Mouse (Mus musculus) monocyte, adult 5-6 weeks (primary cell): Measurements from ENCODE around the gene Hist1h1c. TPM values are rescaled to one million over a fixed set of nuclear protein-coding genes. Genes with fewer than 3 reads are reported as not detected.
A peak's percentile ranks its signal among the peaks of the same experiment; 100 is the strongest.

Experiments used
- ATAC-seq: fragments of 153-309, 156-312 bp; replicated peaks from 2 replicates; pipeline ENCODE4 v1.8.0; 2017; ENCODE audit warnings: mild to moderate bottlenecking; ENCODE audit not compliant: low TSS enrichment, insufficient number of reproducible peaks, severe bottlenecking, poor library complexity, low FRiP score
- total RNA-seq: library from RNA; stranded (forward); fragments of 200-1000, 200-491, 200-594 nt; gene quantifications from 3 replicates; pipeline ENCODE4 v1.2.3, GENCODE M21; 2017

Hist1h1c gene
- total RNA-seq, 1 experiment from 2014 or later: 677 TPM

DNA sequence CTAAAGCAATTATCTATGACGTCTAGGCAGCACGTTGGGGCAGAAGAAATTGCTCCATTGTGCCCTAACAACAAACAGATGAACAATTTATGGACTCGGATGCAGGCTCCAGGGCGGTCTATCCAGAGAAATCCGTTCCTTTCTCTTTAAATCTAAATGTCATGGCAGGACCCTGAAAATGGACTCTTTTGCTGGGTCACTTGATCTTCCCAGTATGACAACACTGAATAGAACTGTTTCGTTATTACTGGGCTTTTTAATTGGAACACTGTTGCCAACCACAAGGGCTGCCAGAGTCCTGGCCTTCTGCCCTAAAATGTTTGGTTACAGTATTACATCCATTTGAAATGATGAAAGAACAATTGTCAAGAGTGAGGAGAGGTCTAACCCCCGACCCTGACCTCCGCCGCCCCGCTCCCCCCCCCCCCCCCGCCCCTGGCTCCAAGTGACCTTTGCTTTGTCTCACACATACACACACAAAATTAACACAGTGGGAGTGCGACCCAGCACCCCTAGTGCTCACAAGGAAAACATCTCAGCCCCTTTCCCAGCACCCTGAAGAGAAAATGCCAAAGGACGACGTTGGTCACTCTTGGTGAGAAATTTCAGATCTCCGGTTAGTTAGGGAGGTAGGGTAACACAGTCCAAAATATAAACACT lies 28.8 kb upstream of the Hist1h1c start:
- no peak for ATAC-seq

DNA sequence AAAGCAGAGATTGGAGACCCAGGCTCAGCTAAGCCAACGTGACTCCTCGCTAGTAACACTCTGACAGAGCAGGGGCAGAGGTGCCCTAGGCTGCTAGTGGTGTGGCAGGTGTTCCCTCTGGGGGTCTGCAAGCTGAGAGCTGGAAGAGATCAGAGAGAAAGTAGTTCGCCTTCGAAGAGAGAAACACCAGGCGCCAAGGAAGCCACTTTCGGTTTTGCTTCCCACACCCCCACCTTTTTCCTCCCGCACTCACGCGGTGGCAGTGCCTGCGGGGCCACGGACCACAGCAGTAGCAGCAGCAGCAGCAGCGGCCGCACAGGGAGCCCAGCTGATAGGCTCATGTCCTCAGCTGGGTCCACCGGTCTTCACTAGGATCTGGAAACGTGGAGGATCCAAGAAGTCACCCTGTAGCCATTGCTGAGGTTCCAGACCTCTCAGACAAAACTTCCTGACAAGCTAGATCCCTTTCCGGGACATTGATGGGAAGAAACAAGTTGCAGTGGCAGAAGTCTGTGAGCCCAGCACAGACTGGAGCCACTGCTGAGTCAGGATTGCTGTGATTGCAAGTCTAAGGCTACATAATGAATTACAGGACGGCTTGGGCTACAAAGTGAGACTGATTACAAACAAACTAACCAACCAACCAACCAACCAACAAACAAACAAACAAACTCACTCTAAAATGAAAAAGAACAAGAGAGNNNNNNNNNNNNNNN lies 28.1 kb upstream of the Hist1h1c start, which contains the start of gene Hfe:
Hfe (minus strand) TSS at position 481 of the 716 bp plus-strand sequence.
- peak; percentile 64 for ATAC-seq

DNA sequence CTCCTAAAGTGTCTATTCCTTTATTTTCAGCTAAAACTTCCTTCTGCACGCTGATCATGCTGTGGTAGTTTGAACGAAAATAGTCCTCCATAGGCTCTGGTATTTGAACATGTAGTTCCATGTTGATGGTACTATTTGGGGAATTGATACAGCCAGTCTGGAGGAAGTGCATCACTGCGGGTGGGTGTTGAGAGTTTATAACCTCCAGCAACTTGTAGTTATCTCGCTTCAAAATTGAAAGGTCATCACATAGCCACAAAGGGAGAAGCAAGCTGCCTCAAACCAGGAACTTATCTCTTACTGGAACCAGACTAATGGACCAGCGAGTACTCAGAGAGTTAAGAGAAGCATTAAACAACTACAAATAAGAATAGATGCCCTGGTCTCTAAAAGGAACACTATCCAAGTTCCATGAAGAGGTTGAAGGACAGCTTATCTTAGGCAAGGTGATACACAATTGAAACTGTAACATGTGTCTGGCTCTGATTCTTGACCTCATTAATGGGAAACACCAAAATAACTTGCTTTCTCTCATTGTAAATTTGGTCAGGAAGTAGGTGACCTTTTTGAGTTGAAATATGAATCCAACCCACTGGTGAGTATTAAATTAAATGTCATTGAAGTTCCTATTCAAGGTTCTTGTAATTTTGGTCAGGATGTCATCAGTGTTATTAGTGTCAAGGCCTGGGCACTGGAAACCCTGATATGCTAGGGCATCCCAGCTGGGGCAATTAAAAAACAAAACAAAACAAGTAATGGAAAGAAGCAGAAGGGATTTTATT lies 22.2 kb upstream of the Hist1h1c start:
- ATAC-seq: peak; percentile 88

DNA sequence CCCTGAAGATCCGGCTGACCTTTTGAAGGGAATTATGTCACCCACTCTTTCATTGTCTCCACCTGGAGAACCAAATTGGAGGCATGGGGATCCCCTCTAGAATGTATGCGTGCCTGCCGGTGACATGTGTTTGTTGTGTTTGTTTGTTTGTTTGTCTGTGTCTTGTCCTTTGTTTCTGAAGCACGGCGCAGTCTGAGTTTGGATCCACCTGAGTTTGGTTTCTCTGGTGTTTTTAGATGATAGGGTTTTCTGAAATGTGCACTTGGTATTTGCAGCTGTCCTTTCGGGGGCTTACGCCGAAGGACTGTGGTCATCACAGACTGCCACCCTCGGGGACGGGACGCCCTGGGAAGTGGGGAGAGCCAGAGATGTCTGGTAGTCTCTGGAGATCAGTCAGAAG lies 21.4 kb upstream of the Hist1h1c start:
- ATAC-seq: no peak

DNA sequence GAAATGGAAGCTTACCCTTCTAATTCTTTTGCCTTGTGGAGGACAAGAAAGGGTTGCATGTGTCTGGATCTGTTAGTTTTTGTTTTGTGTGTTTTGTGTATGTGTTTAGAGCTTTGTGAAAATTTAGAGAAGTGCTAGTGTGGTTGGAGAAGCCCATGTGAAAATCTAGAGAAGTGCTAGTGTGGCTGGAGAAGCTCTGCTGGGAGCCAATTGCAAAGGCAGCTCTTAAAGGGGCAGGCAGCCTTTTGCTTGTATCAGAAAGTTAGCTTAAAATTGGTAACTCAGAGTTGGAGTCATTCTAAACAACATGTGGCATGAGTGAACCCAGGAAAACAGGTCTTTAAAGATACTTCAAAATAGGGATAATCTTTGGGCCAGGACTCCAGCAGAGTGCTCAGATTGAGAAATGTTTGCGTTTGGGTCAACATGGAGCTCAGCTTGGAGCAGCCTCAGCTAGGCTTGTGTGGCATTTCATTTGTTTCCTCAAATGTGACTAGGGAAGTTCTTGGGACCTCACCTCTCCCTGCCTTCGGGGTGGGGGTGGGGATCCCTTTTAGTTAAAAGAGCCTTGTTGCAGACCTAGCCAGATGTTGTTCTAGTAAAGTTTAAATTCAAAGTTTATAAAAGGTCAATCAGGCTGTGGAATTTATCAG lies 20.9 kb upstream of the Hist1h1c start:
- ATAC-seq: peak; percentile 75

DNA sequence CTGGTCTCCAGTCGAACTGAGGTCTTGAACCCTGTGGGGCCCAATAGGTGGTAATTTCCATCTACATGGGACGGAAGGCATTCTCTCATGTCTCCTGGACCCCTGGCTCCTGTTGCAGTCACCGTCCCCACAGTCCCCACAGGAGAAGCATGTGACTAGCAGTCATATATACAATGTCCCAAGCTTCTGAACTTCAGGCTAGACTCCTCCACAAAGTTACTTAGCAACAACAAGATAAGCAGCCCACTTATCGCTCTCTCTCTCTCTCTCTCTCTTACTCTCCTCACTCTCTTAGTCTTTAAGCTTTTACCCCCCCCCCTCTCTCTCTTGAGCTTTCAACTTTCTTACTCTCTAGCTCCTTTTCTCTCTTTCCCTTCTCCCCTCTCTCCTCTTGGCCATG lies 14.4 kb upstream of the Hist1h1c start:
- no peak for ATAC-seq

DNA sequence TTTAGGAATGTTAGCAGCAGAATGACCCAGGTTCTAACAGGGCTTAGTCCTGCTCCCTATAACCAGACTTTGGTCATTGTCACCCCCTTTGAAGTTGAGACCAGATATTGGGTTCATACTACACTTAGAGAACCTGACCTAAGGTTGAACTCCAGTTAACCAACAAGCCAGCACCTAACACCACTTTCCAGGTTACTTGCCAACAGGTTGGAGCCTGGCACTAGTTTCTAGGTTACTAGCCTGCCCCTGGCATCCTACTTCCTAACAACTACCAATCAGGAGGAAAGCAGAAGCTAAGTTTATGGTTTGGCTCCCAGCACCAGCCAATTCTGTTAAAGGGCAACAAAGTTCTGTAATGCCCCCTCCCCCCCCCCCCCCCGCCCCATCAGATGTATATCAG lies 13.4 kb upstream of the Hist1h1c start:
- peak; percentile 57; the same call in 1 of the 2 replicates for ATAC-seq

DNA sequence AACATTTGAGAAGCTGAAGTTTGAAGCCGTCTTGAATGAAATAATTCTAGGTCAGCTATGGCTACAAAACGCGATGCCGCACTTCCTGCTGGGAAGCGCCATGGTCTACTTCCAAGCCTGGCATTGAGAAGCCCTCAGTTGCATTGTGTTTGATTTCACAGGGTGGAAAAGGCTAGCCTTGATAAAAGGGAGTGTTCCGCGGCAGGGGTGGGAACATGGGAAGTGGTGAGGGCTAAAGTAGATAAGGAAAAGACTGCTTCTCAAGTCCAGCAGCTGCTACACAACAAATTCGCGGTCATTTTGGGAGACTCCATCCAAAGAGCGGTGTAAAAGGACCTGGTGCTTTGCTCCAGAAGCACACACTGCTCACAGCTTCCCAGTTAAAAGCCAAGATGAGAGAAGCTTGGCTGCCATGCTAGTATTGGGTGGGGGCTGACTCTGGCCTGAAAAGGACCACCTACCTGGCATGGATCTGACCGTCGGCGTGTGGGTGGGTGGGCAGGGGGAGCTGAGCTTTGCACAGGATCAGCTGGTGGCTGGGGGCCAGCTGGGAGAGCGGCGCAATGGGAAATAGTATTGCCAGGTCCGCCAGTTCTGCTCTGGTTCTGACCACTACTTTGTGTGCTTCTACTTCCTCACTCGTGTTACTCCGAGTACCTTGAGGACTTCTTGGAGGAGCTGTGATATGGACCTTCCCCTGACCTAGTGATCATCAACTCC lies 10.0 kb upstream of the Hist1h1c start:
- no peak for ATAC-seq

DNA sequence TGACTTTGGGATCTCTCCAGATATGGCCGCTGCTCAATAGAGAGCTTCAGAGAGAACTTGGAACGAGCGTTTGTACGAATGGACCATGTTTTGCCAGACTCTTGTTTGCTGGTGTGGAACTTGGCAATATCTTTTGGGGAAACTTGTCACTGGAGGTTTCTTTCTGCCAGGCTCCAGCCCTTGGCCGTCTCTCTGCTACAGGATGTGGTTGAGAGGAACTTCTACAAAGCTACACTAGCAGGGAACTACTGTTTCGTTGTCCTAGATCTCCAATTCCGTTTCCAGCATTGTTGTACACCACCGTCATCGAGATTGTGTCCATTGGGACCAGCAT lies 9.4 kb upstream of the Hist1h1c start:
- ATAC-seq: peak; percentile 58; the same call in 1 of the 2 replicates

DNA sequence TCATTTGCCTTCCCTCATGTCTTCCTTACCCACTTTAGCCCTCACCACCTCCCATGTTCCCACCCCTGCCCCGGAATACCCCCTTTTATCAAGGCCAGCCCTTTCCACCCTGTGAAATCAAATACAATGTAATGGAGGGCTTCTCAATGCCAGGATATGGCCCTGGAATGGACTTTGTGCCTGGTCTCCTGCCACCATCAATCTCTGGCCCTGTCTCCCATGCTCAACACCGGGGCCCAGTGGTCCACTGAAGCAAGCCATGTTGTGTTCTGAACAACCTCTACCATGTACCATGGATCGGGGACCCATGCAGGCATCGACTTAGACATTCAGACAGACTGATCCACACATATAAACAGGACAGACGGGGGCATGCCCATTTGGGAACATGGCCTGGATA lies 8.9 kb upstream of the Hist1h1c start:
- ATAC-seq: no peak

DNA sequence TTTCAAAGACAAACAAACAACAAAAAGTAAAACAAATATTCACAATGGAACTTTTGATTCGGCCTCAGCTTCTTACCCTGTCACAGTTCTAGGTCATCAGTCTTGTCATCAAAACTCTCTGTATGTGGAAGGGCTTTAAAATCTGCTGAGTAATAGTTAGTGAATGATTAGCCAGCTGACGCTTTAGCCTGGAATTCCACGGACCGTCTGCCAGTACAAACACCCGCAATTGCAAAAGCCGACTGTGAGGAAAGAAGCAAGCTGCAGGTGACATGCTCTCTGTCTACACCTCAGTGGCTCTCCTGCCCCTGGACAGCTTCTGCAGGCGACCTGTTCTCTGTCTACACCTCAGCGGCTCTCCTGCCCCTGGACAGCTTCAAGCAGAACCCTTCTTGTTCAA lies 8.1 kb upstream of the Hist1h1c start:
- no peak for ATAC-seq

DNA sequence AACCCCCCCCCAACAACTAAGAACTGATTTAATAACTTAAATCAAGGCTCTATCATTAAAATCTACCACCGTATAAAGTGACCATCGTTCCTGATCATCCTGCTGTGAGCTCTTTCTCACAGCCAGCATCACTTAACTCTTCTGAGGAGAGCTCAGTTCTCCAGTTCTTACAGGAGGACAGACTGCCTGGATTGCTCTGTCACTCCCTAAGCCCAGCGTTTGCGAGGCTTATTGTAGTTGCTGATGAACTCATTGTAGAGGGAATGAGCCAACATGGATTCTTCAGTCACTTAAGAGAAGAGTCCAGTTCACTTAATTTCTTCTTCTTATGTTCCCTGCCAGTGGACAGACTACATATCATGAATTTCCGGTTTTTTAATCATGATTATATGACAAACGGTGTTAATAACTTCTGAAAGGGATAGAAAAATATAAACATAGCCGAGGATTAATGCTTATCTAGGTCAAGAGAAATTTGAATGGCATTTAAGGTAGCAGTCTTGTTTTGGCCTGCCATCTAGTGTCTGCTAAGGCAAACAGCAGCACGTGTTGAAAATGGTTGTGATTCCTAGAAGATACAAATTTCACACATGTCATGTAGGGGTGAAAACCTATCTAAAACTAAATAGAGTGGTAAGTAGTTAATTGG lies 6.3 kb upstream of the Hist1h1c start:
- peak; percentile 64; the same call in 1 of the 2 replicates for ATAC-seq

DNA sequence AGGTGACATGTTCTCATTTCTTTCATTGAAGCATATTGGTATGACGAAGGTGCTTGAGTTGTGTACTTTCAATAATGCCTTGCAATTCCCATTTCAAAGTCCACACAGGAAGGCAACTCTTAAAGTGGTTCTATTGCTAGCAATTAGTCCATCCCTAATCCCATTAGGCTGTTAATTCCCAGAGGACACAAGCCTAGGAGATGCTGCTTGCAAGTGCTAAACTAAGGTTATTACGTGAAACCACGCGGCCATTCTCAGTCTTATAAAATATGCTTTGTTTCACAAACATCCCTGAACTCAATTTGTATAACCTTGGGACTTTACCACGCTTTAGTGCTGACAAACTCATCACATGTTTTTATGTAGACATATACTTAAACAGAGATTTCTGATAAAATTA lies 1.5 kb upstream of the Hist1h1c start:
- no peak for ATAC-seq

DNA sequence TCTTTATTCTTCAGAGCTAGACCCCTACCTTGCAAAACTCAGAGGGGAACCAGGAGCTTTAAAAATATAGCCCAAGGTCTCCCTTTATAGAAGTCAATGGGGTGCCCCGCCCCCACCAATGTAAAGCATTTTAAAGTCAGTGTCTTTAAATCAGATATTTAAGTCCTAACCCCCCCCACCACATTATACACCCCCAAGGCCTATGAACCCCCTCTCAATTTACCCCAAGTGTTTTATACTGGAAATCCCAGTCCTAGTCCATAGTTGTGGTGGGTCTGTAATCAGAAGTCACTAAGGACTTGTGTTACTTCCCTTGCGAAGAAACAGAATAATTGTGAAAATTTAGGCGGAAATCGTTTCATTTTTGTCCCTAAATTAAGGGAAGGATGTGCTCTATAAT lies 567 bp upstream of the Hist1h1c start:
- ATAC-seq: no peak

DNA sequence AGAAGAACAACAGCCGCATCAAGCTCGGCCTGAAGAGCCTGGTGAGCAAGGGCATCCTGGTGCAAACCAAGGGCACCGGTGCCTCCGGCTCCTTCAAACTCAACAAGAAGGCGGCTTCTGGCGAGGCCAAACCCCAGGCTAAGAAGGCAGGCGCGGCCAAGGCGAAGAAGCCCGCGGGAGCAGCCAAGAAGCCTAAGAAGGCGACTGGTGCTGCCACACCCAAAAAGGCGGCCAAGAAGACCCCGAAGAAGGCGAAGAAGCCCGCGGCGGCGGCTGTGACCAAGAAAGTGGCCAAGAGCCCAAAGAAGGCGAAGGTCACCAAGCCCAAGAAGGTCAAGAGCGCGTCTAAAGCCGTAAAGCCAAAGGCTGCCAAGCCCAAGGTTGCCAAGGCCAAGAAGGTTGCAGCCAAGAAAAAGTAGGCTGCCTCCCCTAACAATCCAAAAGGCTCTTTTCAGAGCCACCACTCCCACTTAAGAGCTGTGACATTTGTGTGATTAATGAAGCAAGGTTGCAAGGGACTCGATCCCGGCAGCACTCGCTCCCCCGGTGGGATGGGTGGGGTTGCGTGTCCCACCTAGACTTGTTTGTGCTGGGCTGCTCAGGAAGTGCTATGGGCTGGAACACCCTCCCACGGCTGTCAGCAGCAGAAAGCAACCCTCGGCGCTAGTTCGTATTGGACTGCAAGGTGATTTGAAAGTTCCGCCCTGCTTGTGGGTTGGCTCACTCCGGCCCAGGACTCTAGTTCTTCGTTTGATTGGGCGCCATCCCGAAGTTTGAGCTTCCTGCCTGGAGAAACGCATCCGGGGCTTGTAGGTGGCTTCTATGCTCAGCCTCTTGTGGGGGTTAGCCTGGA lies 687 bp downstream of the Hist1h1c start:
- peak; percentile 86 for ATAC-seq

DNA sequence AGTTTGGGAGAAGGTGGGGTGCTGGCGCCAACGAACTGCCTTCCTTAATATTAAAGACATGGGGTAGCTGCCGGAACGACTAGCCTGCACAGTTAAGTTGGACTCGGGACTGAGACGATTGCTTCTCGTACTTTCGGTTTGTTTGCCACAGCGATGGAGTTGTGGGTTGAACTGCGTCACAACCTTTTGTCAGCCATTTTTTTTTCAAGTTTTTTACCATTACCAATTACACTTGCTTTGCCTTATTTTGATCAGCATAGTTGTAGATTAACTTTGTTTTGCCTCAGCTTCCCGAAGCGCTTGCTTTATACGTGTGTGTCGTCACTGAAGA lies 1.3 kb downstream of the Hist1h1c start:
- peak; percentile 48; the same call in 1 of the 2 replicates for ATAC-seq

DNA sequence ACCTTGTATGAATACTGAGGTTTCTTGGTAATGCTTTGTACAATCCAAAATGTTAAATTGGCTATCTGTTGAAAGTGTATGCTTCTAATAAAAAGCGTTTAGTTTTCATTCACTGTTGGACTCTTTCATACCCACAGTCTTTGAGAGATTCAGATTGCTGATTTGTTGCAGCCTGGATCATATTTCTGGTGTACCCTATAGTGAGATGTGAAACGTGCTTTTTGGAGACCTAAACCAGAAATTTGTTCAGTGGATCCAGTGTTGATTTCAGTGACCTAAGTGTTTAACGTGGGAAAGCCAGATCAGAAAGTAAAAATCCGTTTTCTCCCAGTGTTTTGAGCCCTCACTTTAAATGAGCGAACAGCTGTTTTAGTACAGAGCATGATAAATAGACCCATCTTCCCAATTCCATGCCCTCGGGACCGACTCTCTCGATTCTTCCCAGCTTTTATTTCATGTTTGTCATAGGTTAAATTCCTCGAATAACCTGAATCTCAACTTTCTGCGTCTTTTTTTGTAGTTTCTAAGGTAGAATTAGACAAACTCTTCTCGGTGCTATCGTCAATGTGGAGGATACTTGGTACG lies 1.7 kb downstream of the Hist1h1c start:
- no peak for ATAC-seq
